Comparison of ENCODE assay signal across 23 mouse cellular contexts in genomic region chr17:29000465-29000864, GRCm38 (mm10). TPM values are rescaled to one million over a fixed set of nuclear protein-coding genes. Genes with fewer than 3 reads are reported as not detected.
A peak's percentile ranks its signal among the peaks of the same experiment; 100 is the strongest.
DNase-seq lines count a peak whose midpoint lies in the region; TF ChIP-seq lines count a peak whose summit lies in the region.
"Had no signal": no experiment of that assay in that cellular context is flagged by ENCODE, and none has a peak within 500 bp of the region (broad histone marks: within the 10 kb centered on the region; RNA-seq: fewer than 3 reads in every experiment).

No protein-coding gene starts in this region.

- peaks cover 4% of the 10 kb centered on the region for H3K4me1 ChIP-seq in bone marrow, adult 2 months (ENCODE audit: control insufficient read depth, insufficient read depth, low read length)
- H3K4me1 ChIP-seq in megakaryocyte, embryonic 14.5 days, result peaks cover 54% of the 10 kb centered on the region

- peaks cover 66% of the 10 kb centered on the region for H3K36me3 ChIP-seq in megakaryocyte, embryonic 14.5 days (replicated peaks; ENCODE audit: low read length)
- peaks cover 11% of the 10 kb centered on the region for H3K36me3 ChIP-seq in splenic B cell, adult 2 months (ENCODE audit: control insufficient read depth, insufficient read depth, low read length, poor library complexity, severe bottlenecking)

- WGBS in bone marrow, adult 2 months, result 36% methylated on average over 6 of the region's 6 CpGs

- H3K27me3 ChIP-seq in megakaryocyte, embryonic 14.5 days (replicated peaks), result no peaks in the 10 kb centered on the region
- no peaks in the 10 kb centered on the region for H3K27me3 ChIP-seq in splenic B cell, adult 2 months (ENCODE audit: control insufficient read depth, insufficient read depth, low read length, poor library complexity, severe bottlenecking)
- H3K27me3 ChIP-seq: embryonic facial prominence, embryonic 13.5 days; forebrain, embryonic 12.5 days; heart, embryonic 15.5 days had no signal

- H3K27ac ChIP-seq in bone marrow, adult 2 months (ENCODE audit: control insufficient read depth, insufficient read depth, low read depth, low read length, poor library complexity), result peak overlapping the region; percentile 50; the same call in 1 of the 2 replicates
- H3K27ac ChIP-seq: embryonic facial prominence, embryonic 13.5 days; forebrain, embryonic 12.5 days; heart, embryonic 15.5 days; hindbrain, embryonic 14.5 days had no signal

- H3K4me3 ChIP-seq in bone marrow, adult 2 months (replicated peaks; ENCODE audit: control insufficient read depth, low read depth, low read length), result no peak overlapping the region
- H3K4me3 ChIP-seq in megakaryocyte, embryonic 14.5 days (replicated peaks), result peak overlapping the region; percentile 43
- H3K4me3 ChIP-seq: embryonic facial prominence, embryonic 13.5 days; forebrain, embryonic 12.5 days; heart, embryonic 15.5 days had no signal

- TF ChIP-seq POLR2A in bone marrow, adult 2 months (IDR thresholded peaks at IDR 0.05; ENCODE audit: borderline replicate concordance, control insufficient read depth, low read depth, low read length), result no peak

- peak; percentile 26 for DNase-seq in lung, postnatal 36 days
- DNase-seq in lung, postnatal 10 days, result no peak
- peak; percentile 44 for DNase-seq in splenic B cell, adult 2 months (ENCODE audit: low read depth, low spot score)
- DNase-seq in yolk sac, embryonic 10.5 days (ENCODE audit: low spot score), result no peak
- no peak for DNase-seq in gastrocnemius, adult 18-20 months (ENCODE audit: low spot score)
- DNase-seq: adrenal gland, adult 8-10 months; adrenal gland, postnatal 36 days; cerebellum, adult 11-12 months; cerebellum, adult 9-11 months; cerebellum, postnatal 36 days; gastrocnemius, postnatal 14 days; heart, adult 18-20 months; heart, postnatal 14 days had no signal

- no peaks in the 10 kb centered on the region for H3K9me3 ChIP-seq in megakaryocyte, embryonic 14.5 days
- H3K9me3 ChIP-seq: embryonic facial prominence, embryonic 13.5 days; forebrain, embryonic 12.5 days; heart, embryonic 15.5 days had no signal

- TF ChIP-seq CTCF in bone marrow, adult 2 months (IDR thresholded peaks at IDR 0.05; ENCODE audit: control insufficient read depth, insufficient read depth, low read length), result no peak

RNA-seq across cellular contexts. Expression of gene Stk38, which starts 7.3 kb away (rescaled TPM):
- 139 and 214 TPM in 2 replicates for polyA plus RNA-seq in bone marrow, adult 2 months (2011; ENCODE audit: insufficient read depth, insufficient read length, low replicate concordance, missing spikeins)
- polyA plus RNA-seq in megakaryocyte, embryonic 14.5 days (2012; ENCODE audit: insufficient read depth, low replicate concordance), result 32.2 and 64.5 TPM in 2 replicates
- total RNA-seq in gastrocnemius, adult 18-20 months (2021), result 10 to 100 TPM; 20.2 to 22.4 TPM

RNA-seq across cellular contexts. Expression of gene Srsf3, which starts 32.0 kb away (rescaled TPM):
- polyA plus RNA-seq in bone marrow, adult 2 months (2011; ENCODE audit: insufficient read depth, insufficient read length, low replicate concordance, missing spikeins), result 212 and 214 TPM in 2 replicates
- 27.5 and 103 TPM in 2 replicates for polyA plus RNA-seq in megakaryocyte, embryonic 14.5 days (2012; ENCODE audit: insufficient read depth, low replicate concordance)
- total RNA-seq in gastrocnemius, adult 18-20 months (2021), result 10 to 100 TPM; 37.4 to 48.6 TPM

RNA-seq across cellular contexts. Expression of gene Kctd20, which starts 48.7 kb away (rescaled TPM):
- polyA plus RNA-seq in bone marrow, adult 2 months (2011; ENCODE audit: insufficient read depth, insufficient read length, low replicate concordance, missing spikeins), result 50.2 and 81.5 TPM in 2 replicates
- 27.8 and 60.1 TPM in 2 replicates for polyA plus RNA-seq in megakaryocyte, embryonic 14.5 days (2012; ENCODE audit: insufficient read depth, low replicate concordance)
- 10 to 100 TPM; 37.1 to 42.1 TPM for total RNA-seq in gastrocnemius, adult 18-20 months (2021)

RNA-seq across cellular contexts. Expression of gene Pxt1, which starts 56.8 kb away (rescaled TPM):
- 1.3 TPM in 1 of 2 replicates, not detected in the other for polyA plus RNA-seq in bone marrow, adult 2 months (2011; ENCODE audit: insufficient read depth, insufficient read length, low replicate concordance, missing spikeins)
- polyA plus RNA-seq in megakaryocyte, embryonic 14.5 days (2012; ENCODE audit: insufficient read depth, low replicate concordance), result not detected in 2 replicates
- total RNA-seq in gastrocnemius, adult 18-20 months (2021), result not detected
- total RNA-seq: adrenal gland, adult 8-10 months; adrenal gland, postnatal 36 days; gastrocnemius, postnatal 14 days; heart, adult 18-20 months; hematopoietic stem cell, adult 5-6 weeks had no signal
- polyA plus RNA-seq: embryonic facial prominence, embryonic 13.5 days; forebrain, embryonic 12.5 days; forebrain, embryonic 16.5 days; frontal cortex, adult 2 months; heart, embryonic 11.5 days; heart, embryonic 15.5 days; hindbrain, embryonic 14.5 days had no signal

Comparison
In these comparisons a context has a peak if more than half of its experiments do, and no peak if none do; other contexts are left out.
1. DNase-seq: peak in lung, postnatal 36 days (single experiment) and splenic B cell, adult 2 months (single experiment); none in lung, postnatal 10 days (single experiment), yolk sac, embryonic 10.5 days (single experiment) and gastrocnemius, adult 18-20 months (single experiment).